Mouse (Mus musculus): ENCODE measurements around the gene Phc3.

GRCm38 (mm10) chr3:30987396-30988318 is 18.4 kb upstream of the Phc3 start:
- no peak for TF ChIP-seq CTCF (conservative IDR thresholded peaks at IDR 0.05; ENCODE audit: insufficient read depth, insufficient read length, low read depth, low read length)
- no peak for TF ChIP-seq POLR2A (IDR thresholded peaks at IDR 0.05; ENCODE audit: low read depth, low read length)

All from kidney, adult 2 months (tissue).